Mouse (Mus musculus) gastrocnemius, postnatal 25 days (tissue): ENCODE measurements at regions not wholly inside any gene's neighbourhood (a gene's known extent, or its start where the extent isn't known, plus 50 kb on each side); places are given as distances from the start of the nearest gene placed in this dataset.

Source experiments
- DNase-seq: peaks from one replicate; pipeline ENCODE4 v3.0.0; 2022

DNA sequence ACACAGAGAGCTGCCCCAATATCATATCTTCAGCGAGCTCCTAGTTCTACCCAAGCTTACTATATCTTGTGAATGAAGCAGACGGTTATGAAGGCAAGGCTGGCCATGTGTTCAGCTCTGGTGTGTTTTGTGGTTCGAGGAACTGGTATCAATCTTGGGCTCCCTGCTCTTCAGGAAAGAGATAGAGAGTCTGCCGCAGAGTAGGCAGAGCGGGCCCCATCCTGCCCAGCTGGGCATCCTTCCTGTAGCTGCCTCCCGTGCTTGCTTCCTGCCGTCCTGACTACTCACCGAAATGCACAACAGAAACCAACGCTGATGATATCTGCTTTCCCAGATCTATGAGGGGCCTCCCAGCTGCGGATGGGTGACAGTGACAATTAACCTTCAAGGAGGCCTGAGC lies 60.3 kb downstream of the Snrpe start:
- no peak for DNase-seq

DNA sequence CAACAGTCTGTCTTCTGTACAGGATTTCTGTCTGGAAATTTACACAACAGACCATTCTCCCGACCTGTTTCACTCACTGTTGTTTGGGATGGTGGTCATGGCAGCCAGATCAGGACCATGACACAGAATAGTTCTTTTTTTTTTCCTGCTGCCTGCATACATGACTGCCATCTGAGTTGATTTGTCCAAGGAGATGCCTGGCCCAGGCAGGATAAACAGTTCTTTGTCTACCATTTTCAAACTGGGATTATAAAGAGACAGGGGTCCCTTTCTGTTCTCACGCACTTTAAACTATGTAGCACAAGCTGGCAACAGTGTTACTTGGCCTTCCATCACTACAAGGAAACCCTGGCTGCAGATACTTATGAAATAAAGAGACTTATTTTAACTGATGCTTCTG lies 61.1 kb downstream of the Snrpe start:
- no peak for DNase-seq

DNA sequence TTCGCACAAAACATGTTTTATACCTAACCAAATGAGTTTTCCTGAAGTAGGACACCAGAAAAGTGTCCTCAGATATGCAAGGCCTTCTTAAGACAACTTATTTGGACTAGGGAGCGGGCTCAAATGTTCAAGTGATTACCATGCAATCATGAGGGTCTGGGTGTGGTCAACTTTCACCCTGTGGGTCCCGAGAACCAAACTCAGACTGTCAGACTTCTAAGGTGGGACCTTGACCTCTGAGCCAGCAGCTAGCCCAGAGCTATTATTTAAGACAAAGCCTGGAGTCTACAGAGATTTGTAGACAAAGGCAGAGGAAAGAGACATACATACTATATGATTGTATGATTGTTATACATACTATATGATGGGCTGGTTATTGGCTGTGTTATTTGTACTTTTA lies 62.5 kb downstream of the Snrpe start:
- no peak for DNase-seq

DNA sequence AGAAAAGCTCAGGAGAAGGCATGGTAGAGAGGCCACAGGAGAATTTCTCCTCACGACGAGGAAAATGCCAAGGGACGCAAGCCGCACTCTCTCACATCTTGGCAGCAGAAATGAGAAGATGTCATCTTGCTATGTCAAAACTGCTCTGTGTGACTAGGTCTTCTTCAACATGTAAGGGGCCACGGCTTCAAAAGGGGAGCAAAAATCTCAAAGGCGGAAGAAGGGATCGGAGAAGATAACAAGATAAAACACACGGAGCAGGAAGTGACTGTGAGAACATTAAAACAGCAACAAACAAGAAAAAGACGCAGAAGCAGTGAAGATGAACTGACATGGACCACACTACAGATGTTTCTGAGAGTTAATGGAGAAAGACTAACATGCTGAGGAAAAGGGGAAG lies 65.1 kb downstream of the Snrpe start:
- DNase-seq = no peak

DNA sequence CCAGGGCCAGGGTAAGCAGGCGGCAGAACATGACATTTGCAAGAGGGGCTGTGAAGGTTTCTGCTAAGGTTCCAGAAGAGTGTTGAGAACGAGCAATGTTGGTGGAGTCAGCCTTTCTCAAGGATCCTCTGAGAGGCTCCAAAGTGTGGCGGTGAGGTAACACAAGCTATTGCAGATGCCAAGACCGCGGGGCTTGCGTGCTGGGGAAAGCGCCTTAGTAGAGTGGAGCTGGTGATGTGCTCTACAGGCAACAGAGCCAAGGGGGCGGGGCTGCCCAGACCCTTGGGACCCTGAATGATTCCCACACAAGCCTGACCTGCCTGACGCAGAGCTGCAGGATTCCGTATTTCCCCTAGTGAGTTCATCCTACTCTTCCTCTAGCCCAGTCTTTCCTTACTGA lies 66.3 kb downstream of the Snrpe start:
- no peak for DNase-seq

DNA sequence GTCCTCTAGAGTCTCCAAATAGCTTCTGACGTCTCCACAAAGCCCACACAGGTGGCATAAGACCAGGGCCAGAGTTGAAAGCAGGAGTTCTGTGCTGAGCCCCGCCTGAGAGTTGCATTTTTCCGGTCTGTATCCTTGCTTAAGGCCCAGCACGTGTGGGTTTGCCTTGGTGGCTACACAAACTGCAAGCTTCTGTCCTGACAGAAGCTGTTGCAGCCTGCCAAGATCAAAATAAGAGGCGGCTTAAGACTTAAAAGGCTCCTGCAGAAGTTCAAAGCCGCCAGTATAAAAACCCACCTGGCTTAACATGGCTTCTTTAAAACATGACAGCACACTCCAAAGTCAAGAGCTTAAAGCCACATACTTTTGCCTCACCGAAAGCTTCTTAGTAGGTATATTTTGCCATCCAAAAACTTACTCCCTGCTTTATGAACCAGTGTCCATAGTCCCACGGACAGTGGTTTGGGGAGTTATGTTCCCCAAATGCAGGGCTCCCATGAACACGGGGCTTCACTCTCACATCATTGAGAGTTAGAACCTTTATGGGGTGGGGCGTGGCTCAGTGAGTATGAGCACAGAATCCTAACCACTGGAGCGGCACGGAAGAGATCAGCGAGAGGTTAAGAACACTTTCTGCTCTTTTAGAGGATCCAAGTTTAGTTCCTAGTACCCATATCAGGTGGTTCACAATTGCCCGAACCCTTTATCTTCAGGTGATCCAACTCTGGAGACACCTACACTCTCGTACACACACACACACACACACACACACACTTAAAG lies 67.9 kb downstream of the Snrpe start:
- no peak for DNase-seq

DNA sequence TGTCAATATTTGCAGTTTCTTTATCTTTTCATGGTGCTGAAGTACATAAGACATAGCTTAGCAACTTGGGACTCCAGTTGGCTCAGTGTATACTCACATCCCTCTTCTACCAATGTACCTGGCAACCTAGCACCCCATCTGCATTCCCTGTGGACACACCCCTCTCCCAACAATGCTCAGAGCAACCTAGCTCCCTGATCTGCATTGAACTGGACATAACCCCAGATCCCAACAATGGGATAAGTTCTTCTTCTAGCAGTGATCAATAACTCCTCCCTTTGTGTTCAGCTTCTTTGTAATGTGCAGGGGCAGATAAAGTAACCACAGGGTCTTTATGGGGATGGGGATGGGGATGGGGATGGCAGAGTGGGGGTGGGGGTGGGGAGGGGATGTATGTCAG lies 79.4 kb downstream of the Snrpe start:
- DNase-seq = no peak

DNA sequence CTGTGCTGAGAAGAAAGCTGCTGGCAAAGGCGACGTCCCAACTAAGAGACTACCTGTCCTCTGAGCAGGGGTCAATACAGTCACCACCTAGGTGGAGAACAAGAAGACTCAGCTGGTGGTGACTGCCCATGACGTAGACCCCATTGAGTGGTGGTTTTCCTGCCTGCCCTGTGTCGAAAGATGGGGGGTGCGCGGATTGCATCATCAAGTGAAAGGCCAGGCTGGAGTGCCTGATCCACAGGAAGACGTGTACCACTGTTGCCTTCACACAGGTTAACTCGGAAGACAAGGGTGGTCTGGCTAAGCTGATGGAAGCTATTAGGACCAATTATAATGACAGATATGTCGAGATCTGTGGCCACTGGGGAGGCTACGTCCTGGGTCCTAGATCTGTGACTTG lies 80.3 kb downstream of the Snrpe start:
- DNase-seq = no peak

DNA sequence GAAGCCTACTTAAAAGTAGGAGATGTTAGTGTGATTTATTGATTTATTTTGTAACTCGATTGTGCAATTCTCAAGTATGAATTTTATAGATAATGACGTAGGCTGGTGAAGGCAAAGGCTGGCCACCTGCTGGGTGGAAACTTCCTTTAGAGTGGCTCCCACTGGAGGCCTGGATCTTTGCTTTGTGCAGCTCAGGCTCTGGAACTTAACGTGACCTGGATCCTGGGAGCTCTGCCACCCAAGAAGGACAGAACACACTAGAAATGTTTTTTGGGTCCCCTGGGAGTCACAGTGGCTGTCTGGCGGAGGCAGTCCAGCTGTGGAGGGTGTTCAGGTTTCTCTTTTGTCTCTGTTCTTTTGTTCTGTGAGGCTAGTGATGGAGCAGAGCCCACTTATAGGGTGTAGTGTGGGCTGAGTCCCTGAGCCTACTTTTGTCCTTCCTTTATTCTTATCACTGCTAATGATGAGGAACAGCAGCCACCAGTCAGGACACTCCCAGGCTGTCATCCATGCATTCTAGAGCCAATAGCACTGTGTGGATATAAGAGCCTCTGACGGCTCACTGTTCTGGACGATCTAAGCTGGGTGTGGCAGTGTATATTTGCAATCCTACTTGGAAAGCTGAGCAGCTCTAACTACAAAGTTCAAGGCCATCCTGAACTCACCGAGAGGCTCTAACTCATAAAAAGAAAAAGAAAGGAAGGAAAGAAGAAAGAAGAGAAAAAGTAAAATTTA lies 82.3 kb downstream of the Snrpe start:
- no peak for DNase-seq

DNA sequence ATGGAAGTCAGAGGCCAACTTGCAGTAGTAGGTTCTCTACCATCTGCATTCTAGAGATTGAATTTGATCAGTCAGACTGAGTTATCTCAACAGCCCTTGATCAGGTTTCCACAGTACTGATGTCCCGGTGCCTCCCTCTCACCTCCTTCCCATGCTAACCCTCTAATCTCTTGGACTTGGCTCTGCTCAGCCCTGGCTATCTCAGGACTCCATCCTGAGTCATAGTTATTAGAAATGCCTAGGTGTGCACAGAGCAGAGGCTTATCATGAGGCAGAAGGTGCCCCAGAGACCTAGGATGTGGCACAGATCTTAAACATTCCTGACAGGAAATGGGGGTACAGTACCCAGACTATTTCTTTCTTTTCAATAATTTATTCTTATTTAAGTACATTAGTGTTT lies 87.3 kb downstream of the Snrpe start:
- no peak for DNase-seq

DNA sequence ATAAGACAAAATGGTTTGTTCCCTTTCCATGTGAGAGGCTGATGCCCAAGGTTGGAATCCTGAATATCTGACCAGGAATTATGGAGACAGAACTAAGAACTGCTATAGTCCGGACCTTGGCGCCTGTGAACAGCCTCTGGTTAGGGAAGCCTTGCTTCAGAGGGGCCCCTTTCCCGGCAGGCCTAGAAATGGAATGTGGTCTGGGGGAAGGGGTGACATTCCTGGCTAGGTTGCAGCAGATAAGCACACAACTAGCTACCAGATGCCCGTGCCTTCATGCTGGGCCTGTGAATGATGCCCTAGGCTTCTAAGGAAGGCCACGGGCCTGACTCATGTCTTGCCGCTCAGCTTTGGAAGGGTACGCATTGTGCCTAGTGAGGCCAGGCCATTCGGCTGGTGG lies 89.4 kb downstream of the Snrpe start:
- no peak for DNase-seq

DNA sequence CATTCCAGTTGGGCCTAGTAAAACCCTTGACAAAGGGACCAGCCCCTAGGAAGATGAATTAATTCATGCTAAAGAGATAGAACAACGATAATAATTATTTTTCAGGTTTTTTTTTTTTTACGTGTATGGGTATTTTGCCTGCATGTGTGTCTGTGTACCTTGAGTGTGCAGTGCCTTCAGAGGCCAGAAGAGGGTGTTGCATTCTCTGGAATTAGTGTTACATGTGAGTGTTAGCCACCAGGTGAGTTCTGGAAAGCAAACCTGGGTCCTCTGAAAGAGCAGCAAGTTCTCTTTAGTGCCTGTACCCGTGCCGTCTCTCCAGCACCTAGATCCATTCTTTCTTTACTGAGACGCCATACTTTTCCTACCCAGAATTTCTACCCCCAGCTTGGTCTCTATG lies 92.8 kb upstream of the Sox13 start:
- DNase-seq = no peak

DNA sequence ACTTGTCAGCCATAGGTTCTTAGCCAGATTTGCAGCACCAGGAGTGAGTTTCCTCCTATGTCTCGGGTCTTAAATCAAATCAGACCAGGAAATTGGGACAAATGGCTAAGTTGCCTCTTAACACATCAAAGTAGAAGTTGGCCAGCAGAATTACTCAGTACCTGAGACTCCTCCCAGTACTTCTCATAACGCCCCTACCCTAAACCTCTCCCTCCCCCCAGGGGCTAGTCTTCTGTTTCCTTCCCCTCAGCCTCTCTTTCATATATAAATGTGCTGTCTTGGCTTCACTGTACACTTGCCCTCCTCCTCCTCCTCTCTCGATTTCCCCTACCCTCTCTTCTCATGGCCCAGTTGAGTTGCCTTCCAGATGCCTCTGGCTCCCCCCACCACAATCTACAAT lies 79.9 kb upstream of the Sox13 start:
- no peak for DNase-seq

DNA sequence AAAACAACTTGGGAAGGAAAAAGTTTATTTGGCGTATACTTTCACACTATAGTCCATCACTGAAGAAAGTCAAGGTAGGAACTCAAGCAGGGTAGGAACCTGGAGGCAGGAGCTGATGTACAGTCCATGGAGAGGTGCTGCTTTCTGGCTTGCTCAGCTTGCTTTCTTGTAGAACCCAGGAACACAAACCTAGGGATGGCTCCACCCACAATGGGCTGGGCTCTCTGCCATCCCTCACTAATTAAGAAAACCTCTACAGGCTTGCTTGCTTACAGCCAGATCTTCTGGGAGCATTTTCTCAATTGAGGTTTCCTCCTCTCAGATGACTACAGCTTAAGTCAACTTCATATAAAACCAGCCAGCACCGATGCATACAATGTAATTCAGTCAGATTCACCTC lies 79.2 kb upstream of the Sox13 start:
- no peak for DNase-seq

DNA sequence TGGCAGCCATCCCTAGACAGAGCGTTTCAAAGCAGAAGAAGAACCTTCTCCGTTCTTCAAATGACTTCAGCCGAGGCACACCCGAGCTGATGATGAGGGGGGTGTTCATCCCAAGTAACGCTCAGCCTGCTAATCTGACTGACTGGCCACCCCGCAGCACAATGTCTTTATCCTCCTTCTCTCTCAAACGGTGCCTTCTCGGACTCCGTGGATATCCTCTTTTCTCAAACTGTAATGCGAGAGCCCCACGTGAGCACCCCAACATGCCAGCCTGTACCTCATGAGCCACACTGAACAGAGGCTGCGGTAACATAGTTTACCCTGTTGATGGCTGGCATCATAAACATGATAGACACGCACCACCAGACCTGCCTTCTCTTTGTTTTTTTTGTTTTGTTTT lies 76.8 kb upstream of the Sox13 start:
- DNase-seq = no peak

DNA sequence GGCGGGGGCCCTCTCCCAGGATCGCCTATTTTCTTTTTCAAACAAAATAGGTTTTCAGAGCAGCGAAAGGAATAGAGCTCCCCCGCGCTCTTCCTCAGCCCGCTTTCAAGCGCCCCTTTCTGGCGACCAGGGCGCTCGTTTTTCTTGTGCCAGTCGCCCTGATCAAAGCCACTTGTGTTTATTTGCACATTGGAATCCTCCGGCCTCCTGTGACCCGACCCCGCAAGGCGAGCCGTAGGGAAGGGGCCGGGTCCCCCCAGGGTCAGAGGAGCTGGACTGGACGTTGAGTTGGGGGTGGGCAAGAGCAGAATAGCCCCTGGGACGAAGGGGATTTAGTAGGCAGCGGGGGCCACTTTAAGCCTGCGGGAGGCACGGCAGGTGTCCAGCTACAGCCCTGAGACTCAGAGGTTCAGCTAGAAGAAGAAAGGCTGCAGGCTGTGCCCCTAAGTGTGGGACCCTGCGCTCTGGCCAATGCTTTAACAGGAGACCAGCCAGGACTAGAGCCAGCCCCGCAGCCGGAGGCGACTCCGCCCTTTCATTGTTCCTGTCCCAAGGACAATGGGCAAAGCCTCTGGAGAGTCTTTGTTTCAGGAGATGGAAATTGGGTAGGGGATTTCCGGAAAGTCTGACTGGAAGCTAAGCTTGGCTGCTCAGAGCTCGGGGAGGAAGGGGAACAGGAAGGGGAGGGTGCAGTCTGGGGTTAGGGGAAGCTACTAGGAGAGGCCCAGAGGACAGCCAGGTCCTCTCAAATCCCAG lies 69.0 kb upstream of the Sox13 start:
- DNase-seq = peak; percentile 50

DNA sequence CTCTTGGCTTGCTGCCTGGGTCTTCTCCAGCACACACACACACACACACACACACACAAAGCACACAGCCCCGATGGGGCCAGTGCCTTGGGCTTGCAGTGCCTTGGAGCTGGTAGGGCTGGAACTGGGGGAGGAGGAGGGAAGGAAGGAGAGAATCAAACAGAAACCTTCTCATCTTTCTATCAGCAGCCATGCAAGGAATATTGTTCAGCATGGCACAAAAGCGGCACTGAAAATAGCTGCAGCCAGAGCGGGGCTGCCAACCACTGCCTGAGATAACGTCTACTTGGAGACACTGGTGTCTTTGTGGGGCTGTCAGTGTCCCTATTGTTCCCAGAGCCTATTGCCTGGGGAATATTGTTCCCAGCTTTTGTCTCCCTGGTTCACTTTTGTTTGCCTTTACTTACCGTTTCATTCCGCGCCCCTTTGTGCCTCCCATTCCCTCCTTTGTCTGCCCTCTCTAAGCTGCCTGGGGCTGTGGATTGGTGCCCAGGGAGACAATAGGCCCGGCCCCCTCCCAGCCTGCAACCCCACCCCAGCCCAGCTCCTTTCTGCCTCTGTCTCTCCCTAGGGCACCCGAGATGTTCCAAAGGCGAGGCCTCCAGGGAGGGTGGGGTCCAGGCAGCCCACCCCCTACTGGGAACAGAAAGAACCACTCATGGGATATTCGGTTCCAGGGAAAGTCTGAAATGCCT lies 68.3 kb upstream of the Sox13 start:
- no peak for DNase-seq

DNA sequence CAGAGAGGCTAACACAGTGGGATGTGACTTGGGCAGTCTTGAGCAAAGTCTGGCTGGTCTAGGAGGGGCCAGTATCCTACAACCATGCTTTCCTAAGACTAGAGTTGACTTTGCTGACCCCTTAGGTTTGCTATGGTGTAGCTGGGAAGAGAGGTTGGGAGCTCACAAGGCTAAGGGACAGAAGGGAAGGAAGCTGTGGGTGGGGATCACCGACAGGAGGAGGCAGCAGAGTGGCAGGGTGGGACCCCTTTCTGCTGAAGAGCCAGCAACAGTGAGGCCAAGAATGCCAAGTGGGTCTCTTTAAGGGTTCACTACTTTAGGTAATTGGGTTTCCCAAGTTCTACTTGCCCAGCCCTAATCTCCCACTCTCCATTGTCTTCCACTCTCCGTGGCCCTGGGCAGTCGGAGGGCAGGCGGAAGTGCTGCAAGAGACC lies 67.7 kb upstream of the Sox13 start:
- no peak for DNase-seq

DNA sequence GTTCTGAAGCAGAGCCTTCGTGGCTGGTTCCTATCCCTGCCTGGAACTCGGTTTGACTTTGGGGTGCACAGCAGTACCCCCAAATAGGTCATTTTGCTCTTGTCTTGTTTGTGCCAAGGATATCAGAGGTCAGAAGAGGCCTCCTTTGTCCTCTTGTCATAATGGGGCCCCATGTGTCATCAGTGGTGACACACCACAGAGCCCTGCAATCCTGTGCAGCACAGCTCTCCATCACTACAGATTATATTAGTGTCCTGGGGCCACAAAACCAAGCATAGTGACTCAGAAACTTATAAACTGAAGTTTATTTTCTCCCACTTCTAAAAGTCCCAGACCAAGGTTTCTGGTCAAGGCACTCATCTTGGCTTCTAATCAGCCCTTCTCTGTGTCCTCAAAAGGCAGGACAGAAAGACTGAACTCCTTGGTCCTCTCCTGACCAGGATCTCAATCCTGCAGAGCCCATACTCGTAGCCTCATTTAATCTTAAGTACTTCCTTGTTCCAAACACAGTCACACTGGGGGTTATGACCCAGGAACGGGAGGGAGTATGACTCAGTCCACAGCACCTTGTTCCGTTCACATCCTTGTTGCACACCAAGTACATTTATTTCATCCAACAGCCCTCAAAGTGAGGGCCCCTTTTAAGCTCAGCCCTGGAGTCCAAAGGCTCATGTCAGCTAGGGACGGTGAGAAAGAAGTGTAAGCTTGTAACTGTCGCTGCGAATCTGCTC lies 63.2 kb upstream of the Sox13 start:
- no peak for DNase-seq

DNA sequence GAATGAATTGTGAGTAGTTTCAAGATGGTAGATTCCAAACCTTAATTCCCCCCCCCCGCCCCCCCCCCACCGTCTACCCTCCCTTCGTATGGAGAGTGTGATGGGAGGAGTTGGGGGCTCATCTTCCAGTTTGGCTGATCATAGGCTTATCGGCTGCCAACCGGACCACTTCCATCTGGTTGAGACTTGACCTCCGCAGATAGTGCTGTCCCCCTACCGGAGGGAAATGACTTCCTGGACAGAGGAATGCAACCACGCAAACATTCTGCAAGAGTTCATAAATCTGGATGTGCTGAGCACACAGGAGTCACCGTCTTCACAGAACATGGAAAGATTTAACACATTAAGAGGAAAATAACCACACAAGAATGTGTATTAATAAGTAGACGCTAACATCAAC lies 62.2 kb upstream of the Sox13 start:
- no peak for DNase-seq

DNA sequence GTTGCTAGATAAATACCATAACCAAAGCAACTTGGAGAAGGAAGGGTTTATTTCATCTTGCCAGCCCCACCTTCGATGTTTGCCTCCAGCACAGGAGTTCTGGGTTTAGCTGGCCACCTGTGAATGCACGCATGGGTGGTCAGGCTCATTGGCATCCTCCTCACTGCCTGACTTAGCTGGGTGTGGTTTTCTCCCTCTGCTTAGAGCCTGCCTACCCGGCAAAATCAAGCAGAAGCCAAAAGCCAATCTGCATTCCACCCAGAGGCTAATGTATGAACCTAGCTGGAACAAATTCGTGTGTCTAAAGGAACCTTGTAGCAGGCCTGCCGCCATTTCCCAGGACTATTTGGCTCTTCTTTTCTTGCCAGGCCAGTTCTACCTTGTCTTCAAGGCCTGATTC lies 58.7 kb upstream of the Sox13 start:
- no peak for DNase-seq

DNA sequence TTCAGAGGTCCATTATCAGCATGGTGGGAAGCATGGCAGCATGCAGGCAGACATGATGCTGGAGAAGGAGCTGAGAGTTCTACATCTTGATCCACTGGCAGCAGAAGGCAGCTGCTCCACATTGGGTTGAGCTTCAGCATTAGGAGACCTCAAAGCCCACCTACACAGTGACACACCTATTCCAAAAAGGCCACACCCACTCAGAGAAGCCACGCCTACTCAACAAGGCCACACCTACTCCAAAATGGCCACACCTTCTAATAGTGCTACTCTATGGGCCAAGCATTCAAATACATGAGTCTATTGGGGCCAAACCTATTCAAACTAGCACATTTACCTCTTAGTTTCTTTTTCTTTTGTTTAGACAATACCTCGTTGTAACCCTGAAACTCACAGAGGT lies 50.4 kb upstream of the Sox13 start:
- DNase-seq = no peak
